ENCODE assay signal across 12 mouse cellular contexts in the genomic region with DNA sequence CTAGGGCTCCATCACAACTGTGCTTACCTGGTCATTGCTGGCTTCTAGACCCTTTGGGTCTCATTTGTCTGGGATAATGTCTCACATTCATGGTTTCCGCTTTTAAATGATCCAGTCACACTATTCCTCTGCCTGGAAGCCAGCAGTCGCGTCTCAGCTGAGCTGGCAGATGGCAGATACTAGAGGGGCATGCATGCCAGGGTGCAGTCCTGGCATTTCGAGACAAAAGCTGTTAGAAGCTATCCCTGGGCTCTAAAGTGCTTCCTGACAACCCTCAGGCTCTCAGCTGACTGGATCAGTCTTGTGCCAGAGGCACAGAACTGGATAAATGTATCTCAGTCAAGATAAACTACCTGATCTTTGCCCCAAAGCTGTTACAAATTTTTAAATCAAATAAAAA. TPM values are rescaled to one million over a fixed set of nuclear protein-coding genes. Genes with fewer than 3 reads are reported as not detected.
DNase-seq lines count a peak whose midpoint lies in the region; ATAC-seq and TF ChIP-seq lines count a peak whose summit lies in the region.
"Had no signal": no experiment of that assay in that cellular context is flagged by ENCODE, and none has a peak within 500 bp of the region (broad histone marks: within the 10 kb centered on the region; RNA-seq: fewer than 3 reads in every experiment).

No protein-coding gene starts in this region.

- TF ChIP-seq POLR2A in thymus, adult 2 months (IDR thresholded peaks at IDR 0.05; ENCODE audit: control insufficient read depth, extremely low read depth, insufficient read depth, low read length, poor library complexity) = no peak

- H3K27me3 ChIP-seq in heart, embryonic 10.5 days (ENCODE audit: insufficient read depth, poor library complexity, severe bottlenecking) = no peaks in the 10 kb centered on the region
- no peaks in the 10 kb centered on the region for H3K27me3 ChIP-seq in thymus, adult 2 months (ENCODE audit: control insufficient read depth, insufficient read depth, low read length)
- H3K27me3 ChIP-seq in heart, embryonic 15.5 days = no peaks in the 10 kb centered on the region
- no peaks in the 10 kb centered on the region for H3K27me3 ChIP-seq in midbrain, embryonic 14.5 days (ENCODE audit: control insufficient read depth, insufficient read depth, low read length)

- WGBS in heart, embryonic 10.5 days = 78% methylated on average over 4 of the region's 4 CpGs
- WGBS in thymus, adult 2 months = 84% methylated on average over 4 of the region's 4 CpGs
- 60% methylated on average over 4 of the region's 4 CpGs for WGBS in heart, embryonic 15.5 days
- WGBS in midbrain, embryonic 14.5 days = 73% methylated on average over 4 of the region's 4 CpGs

- H3K4me1 ChIP-seq in heart, embryonic 10.5 days = peaks cover 43% of the 10 kb centered on the region
- peaks cover 30% of the 10 kb centered on the region for H3K4me1 ChIP-seq in thymus, adult 2 months (replicated peaks; ENCODE audit: control insufficient read depth, insufficient read depth, low read length)
- H3K4me1 ChIP-seq in heart, embryonic 15.5 days (replicated peaks) = peaks cover 46% of the 10 kb centered on the region
- 0 out of 2 replicates have a peak, but pooled peaks cover 5% of the 10 kb centered on the region for H3K4me1 ChIP-seq in midbrain, embryonic 14.5 days (ENCODE audit: control insufficient read depth, insufficient read depth, low read length)

- no peak for ATAC-seq in heart, embryonic 15.5 days (replicated peaks; ENCODE audit: insufficient number of reproducible peaks, insufficient read depth, low FRiP score, low read depth)
- ATAC-seq in midbrain, embryonic 14.5 days (ENCODE audit: low FRiP score, low TSS enrichment) = no peak

- peaks cover 7% of the 10 kb centered on the region for H3K36me3 ChIP-seq in heart, embryonic 10.5 days
- 0 out of 2 replicates have a peak, but pooled peaks cover 4% of the 10 kb centered on the region for H3K36me3 ChIP-seq in thymus, adult 2 months (ENCODE audit: control insufficient read depth, insufficient read depth, low read length)
- H3K36me3 ChIP-seq in heart, embryonic 15.5 days = peaks cover 7% of the 10 kb centered on the region; the same call in 1 of the 2 replicates
- H3K36me3 ChIP-seq in midbrain, embryonic 14.5 days (ENCODE audit: control insufficient read depth, insufficient read depth, low read length) = 0 out of 2 replicates have a peak, but pooled peaks cover 3% of the 10 kb centered on the region

- H3K4me3 ChIP-seq in heart, embryonic 10.5 days = no peak overlapping the region
- H3K4me3 ChIP-seq in thymus, adult 2 months (ENCODE audit: control insufficient read depth, insufficient read depth, low read length) = no peak overlapping the region
- no peak overlapping the region for H3K4me3 ChIP-seq in heart, embryonic 15.5 days
- H3K4me3 ChIP-seq in midbrain, embryonic 14.5 days (replicated peaks; ENCODE audit: low read depth, low read length) = no peak overlapping the region

- peak overlapping the region; percentile 42; the same call in 1 of the 2 replicates for H3K27ac ChIP-seq in heart, embryonic 10.5 days
- peak overlapping the region; percentile 99 for H3K27ac ChIP-seq in thymus, adult 2 months (ENCODE audit: control insufficient read depth, insufficient read depth, low read length)
- peak overlapping the region; percentile 75 for H3K27ac ChIP-seq in heart, embryonic 15.5 days
- no peak overlapping the region for H3K27ac ChIP-seq in midbrain, embryonic 14.5 days (replicated peaks; ENCODE audit: low read depth, low read length)

- no peak overlapping the region for H3K4me2 ChIP-seq in heart, embryonic 15.5 days
- no peak overlapping the region for H3K4me2 ChIP-seq in midbrain, embryonic 14.5 days (ENCODE audit: low read length)

- H3K9ac ChIP-seq in heart, embryonic 15.5 days = peak overlapping the region; percentile 31; the same call in 1 of the 2 replicates
- no peak overlapping the region for H3K9ac ChIP-seq in midbrain, embryonic 14.5 days (replicated peaks; ENCODE audit: low read length)

- DNase-seq in heart, embryonic 10.5 days (ENCODE audit: low spot score) = no peak
- no peak for DNase-seq in heart, postnatal 36 days
- no peak for DNase-seq in thymus, adult 2 months
- DNase-seq in thymus, postnatal 14 days = no peak
- DNase-seq in adrenal gland, adult (ENCODE audit: inconsistent age in 2 of 2, low spot score in 1 of 2) = no peak
- no peak for DNase-seq in midbrain, embryonic 14.5 days
- no peak for DNase-seq in spleen, postnatal 4 days (ENCODE audit: low spot score in 2 of 2)
- DNase-seq: kidney, postnatal 14 days; lung, adult 2 months; spleen, adult 18-20 months; thymus, postnatal 36 days had no signal

- TF ChIP-seq CTCF in thymus, adult 2 months (IDR thresholded peaks at IDR 0.05; ENCODE audit: borderline replicate concordance, control insufficient read depth, extremely low read depth, insufficient read depth, low read length, poor library complexity) = no peak

- intact Hi-C loops in heart, postnatal 36 days (cut with DNase I) = no loop called here

- H3K9me3 ChIP-seq in heart, embryonic 10.5 days = no peaks in the 10 kb centered on the region
- no peaks in the 10 kb centered on the region for H3K9me3 ChIP-seq in heart, embryonic 15.5 days (replicated peaks)
- H3K9me3 ChIP-seq in midbrain, embryonic 14.5 days (ENCODE audit: control insufficient read depth, low read length) = no peaks in the 10 kb centered on the region

RNA-seq across cellular contexts. Expression of a gene that starts 42.1 kb away (rescaled TPM):
- 15.9 and 18.9 TPM in 2 replicates for polyA plus RNA-seq in heart, embryonic 10.5 days (2016; fragmentation: Nextera tagmentation; extraction: Ambion mirVana)
- 10 to 100 TPM; 45.2 to 45.4 TPM for total RNA-seq in heart, postnatal 36 days (2021)
- 28.3 and 28.7 TPM in 2 replicates for polyA plus RNA-seq in thymus, adult 2 months (2012; rRNA removed)
- 16.6 and 18.3 TPM in 2 replicates for polyA plus RNA-seq in heart, embryonic 15.5 days (2015; fragmentation: Nextera tagmentation; extraction: Ambion mirVana)
- polyA plus RNA-seq in midbrain, embryonic 14.5 days (2014; fragmentation: Nextera tagmentation; extraction: Ambion mirVana) = 20.7 and 28.0 TPM in 2 replicates

RNA-seq across cellular contexts. Expression of a gene that starts 42.2 kb away (rescaled TPM):
- polyA plus RNA-seq in heart, embryonic 10.5 days (2016; fragmentation: Nextera tagmentation; extraction: Ambion mirVana) = 22.4 and 24.7 TPM in 2 replicates
- 10 to 100 TPM; 49.4 to 56.2 TPM for total RNA-seq in heart, postnatal 36 days (2021)
- polyA plus RNA-seq in thymus, adult 2 months (2012; rRNA removed) = 10.8 and 10.9 TPM in 2 replicates
- 19.8 and 27.9 TPM in 2 replicates for polyA plus RNA-seq in heart, embryonic 15.5 days (2015; fragmentation: Nextera tagmentation; extraction: Ambion mirVana)
- polyA plus RNA-seq in midbrain, embryonic 14.5 days (2014; fragmentation: Nextera tagmentation; extraction: Ambion mirVana) = 28.4 and 32.6 TPM in 2 replicates
